Comparison of ENCODE assay signal across 8 mouse cellular contexts in genomic region chr14:119137512-119137905, GRCm38 (mm10). TPM values are rescaled to one million over a fixed set of nuclear protein-coding genes. Genes with fewer than 3 reads are reported as not detected.
DNase-seq lines count a peak whose midpoint lies in the region; TF ChIP-seq lines count a peak whose summit lies in the region.

No protein-coding gene starts in this region.

- no peak for TF ChIP-seq POLR2A in kidney, adult 2 months (IDR thresholded peaks at IDR 0.05; ENCODE audit: low read depth, low read length)

- no peaks in the 10 kb centered on the region for H3K4me1 ChIP-seq in kidney, adult 2 months (ENCODE audit: control insufficient read depth, insufficient read depth, low read length)

- peak overlapping the region; percentile 34 for H3K4me3 ChIP-seq in kidney, adult 2 months (ENCODE audit: insufficient read depth, low read depth, low read length)

- under 1% methylated on average over 38 of the region's 38 CpGs for WGBS in kidney, adult 2 months

- intact Hi-C loops in left cerebral cortex, postnatal 36 days (cut with DNase I), result loop anchor here (5.0 kb wide), 1 partner anchor 715 kb away; no protein-coding TSS in a partner anchor

- DNase-seq in adrenal gland, postnatal 14 days, result peak; percentile 80
- DNase-seq in embryo, embryonic 10 days (ENCODE audit: low spot score), result peak; percentile 68
- peak; percentile 19 to 54 for DNase-seq in gastrocnemius, postnatal 4 days (ENCODE audit: low spot score in 2 of 2)
- DNase-seq in kidney, adult 2 months, result peak; percentile 30
- DNase-seq in left cerebral cortex, postnatal 36 days (ENCODE audit: low spot score in 2 of 2), result peak; percentile 89 to 94
- peak; percentile 66 for DNase-seq in mesoderm, embryonic 11.5 days (ENCODE audit: low read depth, low spot score)
- DNase-seq in right cerebral cortex, postnatal 4 days, result peak; percentile 78
- no peak for DNase-seq in spleen, postnatal 10 days (ENCODE audit: low spot score in 2 of 2)

- TF ChIP-seq CTCF in kidney, adult 2 months (conservative IDR thresholded peaks at IDR 0.05; ENCODE audit: insufficient read depth, insufficient read length, low read depth, low read length), result no peak

- no peaks in the 10 kb centered on the region for H3K36me3 ChIP-seq in kidney, adult 2 months (ENCODE audit: control insufficient read depth, insufficient read depth, low read length)

- H3K27me3 ChIP-seq in kidney, adult 2 months (replicated peaks; ENCODE audit: control insufficient read depth, insufficient read depth, low read length), result peaks cover 8% of the 10 kb centered on the region

- no peak overlapping the region for H3K27ac ChIP-seq in kidney, adult 2 months (ENCODE audit: insufficient read depth, low read depth, low read length)

RNA-seq across cellular contexts. Expression of gene Hs6st3, which starts 0.6 kb away (rescaled TPM):
- 1.4 TPM in 2 replicates for total RNA-seq in adrenal gland, postnatal 14 days (2021)
- total RNA-seq in gastrocnemius, postnatal 4 days (2021), result under 1 TPM; 0.31 to 0.37 TPM
- 0.08 and 0.11 TPM in 2 replicates for polyA plus RNA-seq in kidney, adult 2 months (2012; rRNA removed)
- total RNA-seq in left cerebral cortex, postnatal 36 days (2021), result 10 to 100 TPM; 73.0 to 73.3 TPM

RNA-seq across cellular contexts. Expression of gene Uggt2, which starts 38.3 kb away (rescaled TPM):
- 12.0 and 17.8 TPM in 2 replicates for total RNA-seq in adrenal gland, postnatal 14 days (2021)
- 10 to 100 TPM; 11.0 to 11.4 TPM for total RNA-seq in gastrocnemius, postnatal 4 days (2021)
- polyA plus RNA-seq in kidney, adult 2 months (2012; rRNA removed), result 3.4 and 3.5 TPM in 2 replicates
- total RNA-seq in left cerebral cortex, postnatal 36 days (2021), result 10 to 100 TPM; 23.9 to 32.7 TPM

Comparison
In these comparisons a context has a peak if more than half of its experiments do, and no peak if none do; other contexts are left out.
1. DNase-seq: peak in adrenal gland, postnatal 14 days (single experiment), embryo, embryonic 10 days (single experiment), gastrocnemius, postnatal 4 days (2 of 2), kidney, adult 2 months (single experiment), left cerebral cortex, postnatal 36 days (2 of 2), mesoderm, embryonic 11.5 days (single experiment) and right cerebral cortex, postnatal 4 days (single experiment); none in spleen, postnatal 10 days (0 of 2).
2. RNA of gene Hs6st3, which starts 0.6 kb away (total RNA-seq): 73.0 to 73.3 TPM in left cerebral cortex, postnatal 36 days; 1.4 TPM in adrenal gland, postnatal 14 days and 0.31 to 0.37 TPM in gastrocnemius, postnatal 4 days; every median in the first group is over 10 times any median in the second.